Mouse (Mus musculus) left cerebral cortex, postnatal 25 days (tissue): ENCODE results near the gene Rab6b. TPM values are rescaled to one million over a fixed set of nuclear protein-coding genes. Genes with fewer than 3 reads are reported as not detected.

Experiments
- DNase-seq, 2 experiments: peaks; one replicate each; pipeline ENCODE4 v3.0.0; 2022; ENCODE audit warnings: low spot score in 2 of 2, mixed read lengths in 1 of 2
- intact Hi-C: fragments of 180-260 bp; cut with DNase I; formaldehyde crosslinking; loops from one replicate; pipeline ENCODE4 v1.15.1; 2025
- total RNA-seq, 2 experiments: library from RNA; stranded (reverse); gene quantifications; 2 replicates each; pipeline ENCODE4 v1.2.3; 2021

The Rab6b gene
- total RNA-seq, 2 experiments from 2014 or later: 629 to 631 TPM

DNA sequence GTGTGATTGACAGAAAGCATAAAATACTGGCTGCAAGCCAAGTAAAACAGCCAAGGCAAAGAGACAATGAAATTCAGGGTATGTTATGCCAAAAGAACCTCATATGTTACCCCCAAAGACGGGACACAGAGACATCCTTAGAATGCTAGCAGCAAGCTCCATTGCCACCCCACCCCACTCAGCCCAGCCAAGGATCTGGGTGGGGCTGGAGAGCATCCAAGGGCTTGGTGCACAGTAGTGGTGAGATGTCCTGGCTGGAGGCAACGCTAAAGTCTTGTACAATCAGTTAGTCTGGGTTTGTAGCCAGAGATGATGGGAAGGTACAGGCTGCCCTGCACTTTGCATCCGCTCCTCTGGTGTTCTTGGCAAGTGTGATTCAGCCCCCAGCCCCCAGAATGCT lies 68.7 kb downstream of the Rab6b start:
- no peak for DNase-seq
- intact Hi-C loops: no loop called here

GRCm38 (mm10) chr9:103180807-103181565 lies 69.4 kb downstream of the Rab6b start:
- intact Hi-C loops: no loop called here
- DNase-seq: peak; percentile 38 to 60

DNA sequence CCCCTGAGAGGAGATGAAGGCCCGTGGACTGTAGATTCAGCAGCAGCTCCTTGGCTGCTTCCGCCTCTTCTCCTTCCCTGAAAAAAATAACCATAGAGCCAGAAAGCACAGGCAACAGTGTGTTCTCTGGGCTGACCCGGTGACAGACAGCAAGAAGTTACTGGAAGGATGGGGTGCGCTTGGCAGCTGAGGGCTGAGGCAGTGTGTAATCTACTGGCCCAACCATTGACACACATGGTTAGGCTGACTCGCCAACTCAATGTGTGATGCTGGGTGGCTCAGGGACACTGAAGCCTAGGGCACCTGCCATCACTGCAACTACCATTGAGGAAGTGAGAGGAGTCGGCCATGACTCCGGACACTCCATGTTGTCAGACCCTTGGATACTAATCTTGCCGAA lies 70.3 kb downstream of the Rab6b start:
- intact Hi-C loops: no loop called here
- DNase-seq: no peak

- intact Hi-C loops: no loop called here
- DNase-seq: no peak
Measured at GRCm38 (mm10) chr9:103184855-103185254, 73.3 kb downstream of the Rab6b start.

DNA sequence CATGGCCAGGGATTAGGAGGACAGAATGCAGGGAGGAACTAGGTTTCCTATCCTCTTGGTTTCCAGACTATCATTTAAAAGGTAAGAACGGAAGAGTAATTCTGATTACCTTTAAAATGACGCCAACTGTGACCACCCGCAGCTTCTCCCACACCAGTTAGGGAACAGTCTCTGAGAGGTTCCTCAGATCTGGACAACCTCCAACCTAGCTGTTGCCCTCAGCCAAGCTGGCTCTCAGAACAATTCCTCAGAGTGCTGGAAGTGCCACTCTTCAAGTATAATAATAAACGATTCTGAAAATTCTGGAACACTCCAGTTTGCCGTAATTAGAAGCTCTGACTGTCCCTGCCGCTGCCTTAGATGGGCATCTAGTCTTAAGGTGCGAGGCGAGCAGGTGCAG lies 74.4 kb downstream of the Rab6b start:
- intact Hi-C loops: no loop called here
- peak in 1 of 2 experiments; percentile 48 for DNase-seq

- DNase-seq: no peak
- intact Hi-C loops: no loop called here
Measured at GRCm38 (mm10) chr9:103186747-103187146, 75.2 kb downstream of the Rab6b start.

- intact Hi-C loops: no loop called here
- DNase-seq: no peak
Measured at GRCm38 (mm10) chr9:103188416-103188815, 76.8 kb downstream of the Rab6b start.

DNA sequence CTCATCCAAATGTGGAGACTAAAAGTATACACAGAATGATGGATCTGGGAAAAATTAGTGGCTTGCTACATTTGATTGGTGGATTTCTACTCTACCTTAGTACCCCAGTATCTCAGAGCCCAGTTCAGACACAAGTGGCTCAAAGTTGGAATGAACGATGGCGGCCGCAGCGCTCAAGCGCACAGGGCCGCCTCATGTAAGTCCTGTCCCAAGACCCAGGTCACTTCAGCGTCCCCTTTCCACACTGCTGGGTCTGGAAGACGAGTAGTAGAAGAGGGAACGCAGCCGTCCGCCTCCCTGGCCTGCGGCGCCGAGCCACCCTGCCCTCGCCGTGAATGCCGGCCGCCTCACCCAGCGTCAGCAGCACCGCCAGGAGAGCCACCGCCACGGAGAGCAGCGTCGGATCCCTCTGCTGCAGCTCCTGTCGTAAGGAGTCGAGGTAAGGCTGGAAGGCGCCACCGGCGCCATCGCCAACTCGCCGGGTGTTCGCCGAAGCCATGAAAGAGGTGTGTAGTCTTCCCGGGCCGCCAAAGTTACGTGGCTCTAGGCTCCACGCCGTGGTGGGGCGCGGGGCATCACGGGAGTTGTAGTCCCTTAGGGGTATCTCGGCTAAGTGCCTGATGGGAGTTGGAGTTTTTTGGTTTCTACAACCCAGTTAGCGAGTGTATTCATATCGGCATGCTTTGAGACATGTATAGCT lies 90.1 kb downstream of the Rab6b start, which contains the start of gene Srprb:
Srprb (minus strand) TSS at position 577 of the 700 bp plus-strand sequence.
- peak; percentile 93 to 97 for DNase-seq
- intact Hi-C loops: no loop called here

DNA sequence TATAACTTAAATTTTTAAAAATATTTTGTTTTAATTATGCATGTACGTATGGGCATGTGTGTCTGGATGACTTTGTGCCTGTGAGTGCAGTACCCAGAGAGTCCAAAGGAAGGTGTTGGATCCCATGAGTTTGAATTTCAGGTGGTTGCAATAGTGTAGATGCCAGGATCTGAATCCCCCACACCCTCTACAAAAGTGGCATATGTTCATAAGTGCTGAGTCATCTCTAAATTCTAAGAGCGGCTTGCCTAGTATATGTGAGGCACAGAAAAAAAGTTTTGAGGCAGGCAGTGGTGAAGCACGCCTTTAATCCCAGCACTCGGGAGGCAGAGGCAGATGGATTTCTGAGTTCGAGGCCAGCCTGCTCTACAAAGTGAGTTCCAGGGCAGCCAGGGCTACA lies 94.2 kb downstream of the Rab6b start:
- intact Hi-C loops: loop anchor here (5.0 kb wide), 1 partner anchor 113 kb away; no protein-coding TSS in a partner anchor
- DNase-seq: no peak

DNA sequence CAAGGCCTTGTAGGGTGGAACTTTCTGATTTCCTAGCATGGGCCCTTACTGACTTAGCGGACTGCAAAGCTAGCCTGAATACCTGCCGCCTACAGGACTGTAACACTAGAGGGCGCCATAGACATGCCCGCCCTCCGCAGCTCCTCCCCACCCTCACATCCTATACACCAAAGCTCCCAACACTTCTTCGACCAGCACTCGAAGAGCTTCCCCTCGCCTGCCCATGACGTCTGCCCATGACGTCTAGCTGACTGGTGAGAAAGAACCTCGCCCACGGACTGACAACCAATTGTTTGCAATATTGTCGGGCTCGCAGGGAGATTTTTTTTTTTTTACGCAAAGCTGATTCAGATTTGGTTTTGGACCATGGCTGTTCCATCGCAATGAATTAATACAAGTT lies 96.3 kb downstream of the Rab6b start:
- peak; percentile 65 to 72 for DNase-seq
- intact Hi-C loops: loop anchor here (2.0 to 5.0 kb wide), 2 partner anchors 95 to 116 kb away; no protein-coding TSS in a partner anchor

DNA sequence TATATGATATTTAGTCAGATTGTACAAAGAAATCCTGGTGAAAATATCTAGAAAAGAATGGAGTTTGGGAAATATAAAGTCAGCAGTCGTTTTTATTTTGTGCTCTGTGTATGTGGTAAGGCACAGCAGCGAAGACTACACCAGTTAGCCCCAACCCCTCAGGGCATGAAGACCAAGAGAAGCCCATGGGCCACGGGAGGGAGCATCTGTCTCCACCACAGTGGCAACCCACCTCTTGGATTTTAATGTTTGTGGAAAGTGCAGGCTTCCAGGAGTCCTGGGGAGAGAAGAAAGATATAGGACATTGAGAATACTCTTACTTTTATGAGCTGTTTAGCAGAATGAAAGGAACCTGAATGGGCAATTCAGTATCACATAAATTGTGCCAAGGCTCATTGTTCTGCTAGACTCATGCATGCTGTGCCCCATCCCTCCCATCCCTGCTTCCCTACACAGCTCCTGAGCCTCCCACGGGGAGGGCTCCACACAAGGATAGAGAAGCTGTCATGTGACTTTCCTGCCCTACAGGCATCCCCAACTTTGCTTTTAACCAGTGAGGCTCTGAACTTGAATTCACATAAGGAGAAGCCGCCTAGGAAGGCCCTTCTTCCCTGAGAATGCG lies 97.3 kb downstream of the Rab6b start:
- DNase-seq: no peak

DNA sequence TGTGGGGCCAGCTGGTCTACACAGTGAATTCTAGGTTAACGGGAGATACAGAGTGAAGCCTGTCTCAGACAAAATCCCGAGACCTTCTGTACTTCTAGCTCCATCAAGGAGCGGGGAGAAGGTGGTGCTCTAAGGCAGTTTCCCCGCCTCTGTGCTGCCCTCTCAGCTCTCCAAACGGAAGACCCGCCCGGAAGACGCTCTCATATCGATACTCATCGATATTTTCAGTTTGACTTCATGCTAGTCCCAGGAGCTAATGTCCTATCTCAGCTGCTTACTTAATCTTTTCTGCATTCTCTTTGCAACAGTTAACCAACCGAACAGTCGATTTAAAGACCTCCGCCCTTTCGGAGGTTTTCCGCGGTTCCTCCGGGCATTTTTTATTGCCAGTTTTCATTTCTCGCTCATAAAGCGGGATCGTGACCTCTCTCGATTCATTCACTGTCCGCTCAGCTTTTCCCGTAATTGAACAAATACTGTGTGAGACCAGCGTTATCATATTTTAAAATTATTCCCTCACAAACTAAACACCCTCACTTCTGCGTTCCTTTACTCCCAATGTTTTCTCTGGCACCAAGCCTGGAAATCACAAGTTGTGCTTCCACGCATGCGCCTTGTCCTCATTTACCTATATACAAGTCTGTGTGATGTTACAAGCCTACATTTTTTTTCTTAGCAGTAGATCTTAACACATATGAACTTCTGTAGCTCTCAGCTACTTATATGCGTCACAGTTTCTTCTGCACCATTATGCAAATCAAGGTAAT lies 101.2 kb downstream of the Rab6b start:
- DNase-seq: peak in 1 of 2 experiments; percentile 40
- intact Hi-C loops: no loop called here

More for the DNA sequence above, 97.3 kb downstream of the Rab6b start:
- intact Hi-C loops: loop anchor here (2.0 to 5.0 kb wide), 2 partner anchors 94 to 117 kb away; no protein-coding TSS in a partner anchor

DNA sequence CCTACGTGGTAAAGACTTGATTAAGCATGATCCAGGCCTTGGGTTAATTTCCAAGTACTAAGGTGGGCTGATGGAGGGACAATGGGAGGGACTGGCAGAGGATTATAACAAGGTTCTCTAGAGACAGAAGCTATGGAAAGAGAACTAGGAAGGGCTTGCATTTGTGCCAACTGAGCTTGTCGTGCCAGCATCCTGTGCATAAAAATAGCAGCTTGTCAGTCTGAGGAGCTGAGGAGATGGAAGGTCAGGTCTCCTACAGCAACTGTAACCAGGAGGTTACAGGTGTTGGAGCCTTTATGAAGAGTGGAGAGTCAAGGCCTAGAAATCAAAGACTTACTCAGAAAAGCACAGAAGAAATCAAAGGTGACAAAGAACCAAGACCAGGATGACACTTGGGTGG lies 102.0 kb downstream of the Rab6b start:
- intact Hi-C loops: no loop called here
- no peak for DNase-seq

DNA sequence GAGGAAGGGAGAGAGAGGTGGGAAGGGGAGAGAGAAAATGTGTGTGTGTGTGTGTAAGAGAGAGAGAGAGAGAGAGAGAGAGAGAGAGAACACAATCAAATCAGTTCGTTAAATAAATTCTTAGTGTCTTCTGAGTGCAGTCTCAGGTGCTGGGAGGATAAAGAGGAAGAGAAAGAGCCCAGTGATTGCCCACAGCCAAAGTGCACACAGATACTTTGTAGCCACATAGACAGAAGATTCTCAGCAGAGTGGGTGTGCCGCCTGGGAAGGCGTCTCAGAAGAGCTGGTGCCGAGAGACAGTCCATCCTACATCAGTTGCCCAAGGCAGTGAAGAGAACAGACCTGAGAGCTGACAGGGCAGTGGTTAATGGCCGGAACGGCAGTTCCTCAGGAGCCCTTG lies 102.7 kb downstream of the Rab6b start:
- intact Hi-C loops: no loop called here
- DNase-seq: no peak

DNA sequence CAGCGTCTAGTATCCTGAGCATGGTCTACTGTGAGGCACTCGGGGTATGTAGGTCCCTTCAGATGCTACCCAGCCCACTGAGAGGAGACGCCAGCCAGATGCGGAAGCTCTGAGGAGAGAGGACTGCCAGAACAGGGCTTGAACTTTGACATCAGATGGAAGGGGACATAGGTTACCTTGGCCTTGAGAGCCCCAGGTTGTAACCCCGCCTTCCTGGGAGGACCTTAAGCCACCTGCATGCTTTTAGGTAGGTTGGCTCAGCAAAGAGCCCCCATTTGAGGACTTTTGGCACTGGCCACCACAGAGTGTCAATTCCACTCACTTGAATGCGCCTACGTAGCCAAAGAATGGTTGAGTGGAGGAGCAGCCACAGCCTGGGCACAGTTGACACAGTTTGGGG lies 113.1 kb downstream of the Rab6b start:
- intact Hi-C loops: loop anchor here (1.0 kb wide), 1 partner anchor 78 kb away; no protein-coding TSS in a partner anchor
- DNase-seq: no peak

DNA sequence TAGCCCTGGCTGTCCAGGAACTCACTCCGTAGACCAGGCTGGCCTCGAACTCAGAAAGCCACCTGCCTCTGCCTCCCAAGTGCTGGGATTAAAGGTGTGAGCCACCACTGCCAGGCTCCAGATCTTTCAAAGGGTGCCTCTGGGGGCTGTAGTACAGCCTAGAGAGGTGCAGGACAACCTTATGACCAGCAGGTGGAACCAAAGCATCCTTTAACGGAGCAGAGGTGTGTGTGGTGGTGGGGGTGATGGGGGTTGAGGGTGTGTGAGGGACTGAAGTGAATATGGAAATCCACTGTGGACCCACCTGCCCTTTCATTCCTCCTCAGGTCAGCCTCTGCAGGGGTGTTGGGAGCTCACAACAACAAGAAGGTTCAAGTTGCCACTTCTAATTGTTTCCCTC lies 113.9 kb downstream of the Rab6b start:
- intact Hi-C loops: loop anchor here (1.0 kb wide), 1 partner anchor 77 kb away; no protein-coding TSS in a partner anchor
- no peak for DNase-seq

DNA sequence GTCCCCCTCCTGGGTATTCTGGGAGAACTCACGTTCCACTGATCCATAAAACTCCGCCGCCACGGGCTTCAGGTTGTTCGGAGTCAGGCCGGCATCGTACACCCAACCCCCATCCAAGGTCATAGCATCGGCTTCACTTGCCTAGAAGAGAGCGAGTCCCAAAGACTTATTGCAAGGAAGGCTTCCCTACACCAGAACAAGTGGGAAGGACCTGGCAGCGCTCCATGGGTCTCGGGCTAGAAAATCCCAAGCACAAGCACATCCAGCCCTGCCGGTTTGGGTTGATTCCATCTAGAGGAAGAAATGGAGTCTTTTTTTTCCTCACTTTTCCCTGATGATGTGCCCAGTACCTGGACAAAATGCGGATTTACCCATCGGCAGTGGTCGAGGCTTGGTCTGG lies 115.2 kb downstream of the Rab6b start:
- DNase-seq: no peak
- intact Hi-C loops: no loop called here

DNA sequence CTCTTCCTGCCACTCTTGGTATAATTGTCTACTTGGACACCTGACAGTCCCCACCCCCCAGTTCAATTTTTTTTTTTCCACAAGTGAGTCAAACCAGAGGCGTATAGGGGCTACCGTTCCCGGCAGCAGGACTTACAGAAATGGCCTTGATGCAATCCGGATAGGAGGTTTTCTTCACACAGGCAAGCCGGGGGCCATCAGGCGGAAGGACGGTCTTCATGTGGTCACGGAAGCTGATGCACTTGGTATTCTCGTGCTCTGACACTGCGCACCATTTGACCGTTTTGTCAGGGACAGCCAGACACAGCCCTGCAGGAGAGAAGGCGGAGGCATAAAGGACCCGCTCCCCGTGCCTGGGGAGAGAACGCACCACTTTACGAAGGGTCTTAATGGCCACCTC lies 116.2 kb downstream of the Rab6b start:
- intact Hi-C loops: no loop called here

DNA sequence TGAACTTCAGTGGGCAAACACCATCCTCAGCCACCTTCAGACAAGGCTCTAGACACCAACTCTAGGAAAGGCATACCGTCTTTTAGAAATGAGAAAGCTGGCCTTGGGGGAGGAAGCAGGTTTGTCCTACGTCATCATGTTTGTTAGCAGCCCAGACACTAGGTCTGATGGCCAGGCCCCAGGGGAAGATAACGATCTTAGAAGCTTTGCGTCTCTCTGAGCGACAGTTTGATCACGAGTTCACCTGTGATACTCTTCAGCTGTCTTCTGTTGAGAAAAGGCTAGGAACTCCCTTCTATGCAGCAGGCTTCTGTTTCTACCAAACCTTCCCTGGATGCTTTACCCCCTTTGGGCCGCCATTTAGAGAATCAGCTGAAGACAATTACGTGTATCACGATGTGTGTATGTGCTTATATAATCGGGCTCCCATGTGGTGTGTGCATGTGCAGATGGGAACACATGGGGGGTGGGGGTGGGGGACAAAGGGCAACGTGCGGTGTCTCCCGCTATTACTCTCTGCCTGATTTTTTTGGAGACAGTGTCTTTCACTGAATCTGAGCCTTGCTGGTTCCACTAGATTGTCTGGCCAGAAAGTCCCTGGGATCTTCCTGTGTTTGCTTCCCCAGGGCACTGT lies 116.9 kb downstream of the Rab6b start:
- no peak for DNase-seq
- intact Hi-C loops: no loop called here

More for the DNA sequence above, 116.2 kb downstream of the Rab6b start:
- DNase-seq: no peak
